Mouse (Mus musculus) hindbrain, embryonic 15.5 days (tissue): ENCODE results near the gene Art3. TPM values are rescaled to one million over a fixed set of nuclear protein-coding genes. Genes with fewer than 3 reads are reported as not detected.

Experiments used
- ATAC-seq: fragments of 200-750 bp; cut with Nextera tagmentation; 2 replicates; pipeline ENCODE4 v1.8.0; 2017; ENCODE audit warnings: low read depth, moderate number of reproducible peaks, moderate TSS enrichment; ENCODE audit not compliant: low FRiP score
- H3K27ac ChIP-seq: fragments of 300-500 bp; sonication (generic); replicated peaks from 2 replicates; pipeline ENCODE4 v1.5.1; 2015; ENCODE audit warnings: mild to moderate bottlenecking, inconsistent platforms
- H3K27me3 ChIP-seq: fragments of 300-500 bp; sonication (generic); 2 replicates; pipeline ENCODE4 v1.6.1; 2015; ENCODE audit warnings: control low read depth, inconsistent platforms
- H3K36me3 ChIP-seq: fragments of 300-500 bp; sonication (generic); 2 replicates; pipeline ENCODE4 v1.6.1; 2015; ENCODE audit warnings: control low read depth, inconsistent platforms
- H3K4me1 ChIP-seq: fragments of 300-500 bp; sonication (generic); replicated peaks from 2 replicates; pipeline ENCODE4 v1.6.1; 2015; ENCODE audit warnings: control low read depth, inconsistent platforms
- H3K4me2 ChIP-seq: fragments of 300-500 bp; sonication (generic); 2 replicates; pipeline ENCODE4 v1.6.1; 2015; ENCODE audit warnings: moderate library complexity, mild to moderate bottlenecking, inconsistent platforms
- H3K4me3 ChIP-seq: fragments of 300-500 bp; sonication (generic); 2 replicates; pipeline ENCODE4 v1.5.1; 2015; ENCODE audit warnings: mild to moderate bottlenecking, inconsistent platforms
- H3K9ac ChIP-seq: fragments of 300-500 bp; sonication (generic); 2 replicates; pipeline ENCODE4 v1.6.1; 2015; ENCODE audit warnings: inconsistent platforms
- H3K9me3 ChIP-seq: fragments of 300-500 bp; sonication (generic); 2 replicates; pipeline ENCODE4 v1.6.1; 2016; ENCODE audit warnings: control low read depth, inconsistent platforms
- WGBS: fragments of 180-500 bp; shearing (Covaris S2); methylation state at CpG from one replicate; pipeline ENCODE4 v1.1.7; 2015; 5-methylcytosine and 5-hydroxymethylcytosine counted together
- polyA plus RNA-seq: library from polyadenylated mRNA; unstranded; fragments of >200 nt; fragmentation: Nextera tagmentation; extraction: Ambion mirVana; gene quantifications from 2 replicates; pipeline ENCODE4 v1.2.1, GENCODE M21; 2015

Gene Art3
- polyA plus RNA-seq, 1 experiment from 2014 or later = 6.1 TPM

GRCm38 (mm10) chr5:92318119-92318518 lies 13.5 kb upstream of the Art3 start:
- Histone ChIP-seq H3K27ac (no peak overlapping the region), H3K27me3 (no peaks in the 10 kb centered on the region), H3K4me1 (no peaks in the 10 kb centered on the region), H3K36me3 (no peaks in the 10 kb centered on the region), H3K9me3 (no peaks in the 10 kb centered on the region), H3K9ac (no peak overlapping the region), H3K4me3 (no peak overlapping the region), H3K4me2 (no peak overlapping the region)
- ATAC-seq = no peak
- WGBS = 86% methylated on average over 7 of the region's 7 CpGs

GRCm38 (mm10) chr5:92318596-92318995 lies 13.0 kb upstream of the Art3 start:
- ATAC-seq = no peak
- H3K36me3 ChIP-seq = no peaks in the 10 kb centered on the region
- no peak overlapping the region for H3K4me3 ChIP-seq
- no peak overlapping the region for H3K27ac ChIP-seq
- no peaks in the 10 kb centered on the region for H3K4me1 ChIP-seq
- WGBS = 95% methylated on average over 14 of the region's 14 CpGs
- no peak overlapping the region for H3K9ac ChIP-seq
- no peaks in the 10 kb centered on the region for H3K27me3 ChIP-seq
- no peak overlapping the region for H3K4me2 ChIP-seq
- H3K9me3 ChIP-seq = no peaks in the 10 kb centered on the region

GRCm38 (mm10) chr5:92321631-92322400 lies 9.8 kb upstream of the Art3 start:
- ATAC-seq = no peak
- no peak overlapping the region for H3K27ac ChIP-seq
- no peak overlapping the region for H3K9ac ChIP-seq
- no peaks in the 10 kb centered on the region for H3K36me3 ChIP-seq
- no peak overlapping the region for H3K4me3 ChIP-seq
- no peak overlapping the region for H3K4me2 ChIP-seq
- WGBS = 84% methylated on average over 8 of the region's 8 CpGs
- no peaks in the 10 kb centered on the region for H3K4me1 ChIP-seq
- H3K27me3 ChIP-seq = no peaks in the 10 kb centered on the region
- H3K9me3 ChIP-seq = no peaks in the 10 kb centered on the region

- H3K9me3 ChIP-seq = no peaks in the 10 kb centered on the region
- H3K9ac ChIP-seq = no peak overlapping the region
- no peak overlapping the region for H3K4me2 ChIP-seq
- 89% methylated on average over 4 of the region's 4 CpGs for WGBS
- no peak overlapping the region for H3K4me3 ChIP-seq
- no peak overlapping the region for H3K27ac ChIP-seq
- ATAC-seq = no peak
- no peaks in the 10 kb centered on the region for H3K4me1 ChIP-seq
- no peaks in the 10 kb centered on the region for H3K36me3 ChIP-seq
- no peaks in the 10 kb centered on the region for H3K27me3 ChIP-seq
Measured at GRCm38 (mm10) chr5:92322612-92323011, 9.0 kb upstream of the Art3 start.

- Histone ChIP-seq H3K4me3 (no peak overlapping the region), H3K27ac (no peak overlapping the region), H3K4me1 (no peaks in the 10 kb centered on the region), H3K36me3 (no peaks in the 10 kb centered on the region), H3K27me3 (no peaks in the 10 kb centered on the region), H3K9ac (no peak overlapping the region), H3K4me2 (no peak overlapping the region), H3K9me3 (no peaks in the 10 kb centered on the region)
- no peak for ATAC-seq
- WGBS = 86% methylated on average over 5 of the region's 5 CpGs
Measured at GRCm38 (mm10) chr5:92323264-92323663, 8.4 kb upstream of the Art3 start.

DNA sequence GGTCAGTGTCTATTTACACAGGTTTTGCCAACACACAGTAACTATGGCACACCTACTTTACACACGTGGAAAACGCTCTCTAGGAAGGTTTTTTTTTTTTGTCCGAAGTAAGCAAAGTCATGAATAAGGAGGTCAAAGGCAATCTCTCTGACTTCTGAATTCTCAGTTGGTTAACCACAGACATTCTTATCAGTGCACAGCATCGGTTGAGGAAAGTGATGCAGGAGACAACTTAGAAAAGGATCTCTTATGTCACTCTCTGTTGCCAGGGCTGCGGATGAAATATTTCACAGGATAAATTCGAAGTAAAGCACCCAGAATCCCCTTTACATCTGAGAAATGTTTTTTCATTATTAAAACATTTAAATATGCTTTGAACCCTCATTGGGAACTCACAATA lies 4.3 kb upstream of the Art3 start:
- H3K9me3 ChIP-seq = no peaks in the 10 kb centered on the region
- no peak overlapping the region for H3K4me2 ChIP-seq
- H3K36me3 ChIP-seq = no peaks in the 10 kb centered on the region
- no peak overlapping the region for H3K9ac ChIP-seq
- H3K4me3 ChIP-seq = no peak overlapping the region
- ATAC-seq = no peak
- no peaks in the 10 kb centered on the region for H3K4me1 ChIP-seq
- WGBS = 84% methylated on average over 6 of the region's 6 CpGs
- H3K27me3 ChIP-seq = no peaks in the 10 kb centered on the region
- no peak overlapping the region for H3K27ac ChIP-seq

GRCm38 (mm10) chr5:92327929-92328328 lies 3.7 kb upstream of the Art3 start, which contains the start of gene Cxcl9:
Gene Cxcl9, minus strand, starts transcription at chr5:92328079.
- no peak for ATAC-seq
- no peaks in the 10 kb centered on the region for H3K27me3 ChIP-seq
- H3K4me1 ChIP-seq = no peaks in the 10 kb centered on the region
- no peak within 1 kb of the TSS for H3K4me3 ChIP-seq
- no peak within 1 kb of the TSS for H3K27ac ChIP-seq
- no peak within 1 kb of the TSS for H3K4me2 ChIP-seq
- WGBS = 86% methylated on average over 7 of the region's 7 CpGs
- no peaks in the 10 kb centered on the region for H3K9me3 ChIP-seq
- no peaks in the 10 kb centered on the region for H3K36me3 ChIP-seq
- H3K9ac ChIP-seq = no peak within 1 kb of the TSS

- no peak overlapping the region for H3K4me3 ChIP-seq
- H3K9ac ChIP-seq = no peak overlapping the region
- H3K4me2 ChIP-seq = no peak overlapping the region
- H3K9me3 ChIP-seq = no peaks in the 10 kb centered on the region
- no peaks in the 10 kb centered on the region for H3K36me3 ChIP-seq
- WGBS = 94% methylated on average over 12 of the region's 12 CpGs
- ATAC-seq = no peak
- H3K27me3 ChIP-seq = no peaks in the 10 kb centered on the region
- H3K4me1 ChIP-seq = no peaks in the 10 kb centered on the region
- H3K27ac ChIP-seq = no peak overlapping the region
Measured at GRCm38 (mm10) chr5:92331122-92331521, 505 bp upstream of the Art3 start.

DNA sequence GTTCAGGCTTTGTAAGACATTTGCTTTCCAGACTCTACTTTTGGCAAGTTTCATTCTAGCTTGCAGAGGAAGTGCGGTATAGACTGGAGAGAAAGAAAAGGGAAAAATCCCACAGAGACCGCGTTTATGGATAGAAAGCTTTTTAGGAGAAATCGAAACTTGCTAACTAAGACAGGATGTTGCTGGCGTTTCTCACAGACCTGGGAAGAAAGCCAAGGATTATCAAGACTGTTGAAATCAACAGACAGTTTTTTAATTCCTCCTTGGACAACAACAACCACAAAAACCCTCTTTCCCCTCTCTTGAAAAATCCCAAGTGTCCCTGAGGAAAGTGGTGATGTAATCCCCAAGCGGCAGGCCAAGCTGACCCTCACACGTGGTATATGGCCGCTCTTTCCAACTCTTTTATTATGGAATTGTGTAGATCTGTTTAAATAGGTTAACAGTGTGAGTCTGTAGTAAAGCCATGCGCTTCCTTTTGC lies 773 bp downstream of the Art3 start:
- H3K9ac ChIP-seq = no peak overlapping the region
- 0 out of 2 replicates have a peak overlapping the region, but pooled peaks have one; percentile 6 for H3K4me2 ChIP-seq
- 72% methylated on average over 9 of the region's 9 CpGs for WGBS
- no peak overlapping the region for H3K27ac ChIP-seq
- no peak overlapping the region for H3K4me3 ChIP-seq
- no peaks in the 10 kb centered on the region for H3K9me3 ChIP-seq
- H3K4me1 ChIP-seq = no peaks in the 10 kb centered on the region
- no peaks in the 10 kb centered on the region for H3K27me3 ChIP-seq
- H3K36me3 ChIP-seq = no peaks in the 10 kb centered on the region
- no peak for ATAC-seq

GRCm38 (mm10) chr5:92336743-92337142 lies 5.1 kb downstream of the Art3 start:
- no peak overlapping the region for H3K4me2 ChIP-seq
- no peak overlapping the region for H3K27ac ChIP-seq
- no peaks in the 10 kb centered on the region for H3K36me3 ChIP-seq
- WGBS = 86% methylated on average over 3 of the region's 3 CpGs
- H3K4me3 ChIP-seq = no peak overlapping the region
- ATAC-seq = no peak
- no peaks in the 10 kb centered on the region for H3K9me3 ChIP-seq
- H3K4me1 ChIP-seq = no peaks in the 10 kb centered on the region
- no peak overlapping the region for H3K9ac ChIP-seq
- H3K27me3 ChIP-seq = no peaks in the 10 kb centered on the region

DNA sequence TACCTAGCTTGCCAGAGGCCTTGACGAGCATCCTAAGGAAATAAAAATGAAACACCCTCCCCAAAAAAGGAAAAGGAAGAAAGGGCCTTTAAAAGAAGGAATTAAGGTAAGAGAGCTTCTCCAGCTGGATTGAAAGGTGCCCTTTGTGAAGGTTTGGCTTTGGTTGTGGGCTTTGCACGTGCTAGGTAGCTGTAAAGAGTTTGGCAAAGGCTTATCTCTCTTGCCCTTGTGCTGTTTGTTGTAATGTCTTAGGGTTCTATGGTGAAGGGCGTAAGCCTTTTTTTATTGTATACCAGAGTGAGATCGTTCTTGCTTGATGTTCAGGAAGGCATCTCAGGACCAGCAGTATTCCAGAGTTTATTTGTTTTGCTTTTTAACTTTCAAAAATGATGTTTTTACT lies 9.0 kb downstream of the Art3 start:
- WGBS = 83% methylated on average over 4 of the region's 4 CpGs
- no peak overlapping the region for H3K4me3 ChIP-seq
- H3K4me1 ChIP-seq = no peaks in the 10 kb centered on the region
- no peak overlapping the region for H3K4me2 ChIP-seq
- H3K27ac ChIP-seq = no peak overlapping the region
- no peaks in the 10 kb centered on the region for H3K27me3 ChIP-seq
- no peak overlapping the region for H3K9ac ChIP-seq
- H3K36me3 ChIP-seq = no peaks in the 10 kb centered on the region
- no peak for ATAC-seq
- no peaks in the 10 kb centered on the region for H3K9me3 ChIP-seq

DNA sequence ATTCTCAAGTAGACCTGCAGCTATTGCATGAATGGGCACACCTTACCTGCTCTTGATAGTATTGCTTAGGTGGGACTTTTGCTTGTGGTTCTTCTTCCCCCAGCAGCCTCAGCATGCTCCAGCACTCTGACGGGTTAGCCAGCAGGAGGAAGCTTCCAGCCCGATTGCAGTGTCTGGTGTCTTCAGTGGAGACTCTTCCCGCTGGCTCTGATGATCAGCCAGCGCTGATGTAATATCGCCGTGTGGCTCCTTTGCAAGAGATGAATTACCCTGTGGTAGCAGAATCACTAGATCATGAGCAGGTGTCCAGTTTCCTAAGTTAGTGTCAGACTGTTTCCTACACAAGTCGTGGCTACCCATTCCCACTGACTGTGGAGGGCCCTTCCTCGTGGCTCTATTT lies 13.4 kb downstream of the Art3 start:
- Histone ChIP-seq H3K36me3 (no peaks in the 10 kb centered on the region), H3K4me2 (no peak overlapping the region), H3K9ac (no peak overlapping the region), H3K4me3 (no peak overlapping the region), H3K27me3 (0 out of 2 replicates have a peak, but pooled peaks cover 7% of the 10 kb centered on the region), H3K27ac (no peak overlapping the region), H3K9me3 (no peaks in the 10 kb centered on the region), H3K4me1 (no peaks in the 10 kb centered on the region)
- no peak for ATAC-seq
- WGBS = 91% methylated on average over 8 of the region's 8 CpGs
